Mouse (Mus musculus) intestine, embryonic 15.5 days (tissue): ENCODE measurements at regions not wholly inside any gene's neighbourhood (a gene's known extent, or its start where the extent isn't known, plus 50 kb on each side); places are given as distances from the start of the nearest gene placed in this dataset.

Experiments
- ATAC-seq: fragments of 200-750 bp; cut with Nextera tagmentation; 2 replicates; pipeline ENCODE4 v1.8.0; 2017; ENCODE audit warnings: moderate TSS enrichment, moderate library complexity
- H3K27ac ChIP-seq: fragments of 300-500 bp; sonication (generic); 2 replicates; pipeline ENCODE4 v1.5.1; 2015; ENCODE audit warnings: mild to moderate bottlenecking, inconsistent platforms
- H3K27me3 ChIP-seq: fragments of 300-500 bp; sonication (generic); replicated peaks from 2 replicates; pipeline ENCODE4 v1.6.1; 2015; ENCODE audit warnings: inconsistent platforms
- H3K36me3 ChIP-seq: fragments of 300-500 bp; sonication (generic); 2 replicates; pipeline ENCODE4 v1.6.1; 2015; ENCODE audit warnings: inconsistent platforms
- H3K4me1 ChIP-seq: fragments of 300-500 bp; sonication (generic); replicated peaks from 2 replicates; pipeline ENCODE4 v1.6.1; 2015; ENCODE audit warnings: inconsistent platforms
- H3K4me2 ChIP-seq: fragments of 300-500 bp; sonication (generic); replicated peaks from 2 replicates; pipeline ENCODE4 v1.6.1; 2015; ENCODE audit warnings: mild to moderate bottlenecking, inconsistent platforms
- H3K4me3 ChIP-seq: fragments of 300-500 bp; sonication (generic); replicated peaks from 2 replicates; pipeline ENCODE4 v1.5.1; 2015; ENCODE audit warnings: inconsistent platforms
- H3K9ac ChIP-seq: fragments of 300-500 bp; sonication (generic); 2 replicates; pipeline ENCODE4 v1.6.1; 2015; ENCODE audit warnings: inconsistent platforms
- H3K9me3 ChIP-seq: fragments of 300-500 bp; sonication (generic); 2 replicates; pipeline ENCODE4 v1.6.1; 2016; ENCODE audit warnings: inconsistent platforms
- WGBS: fragments of 180-500 bp; shearing (Covaris S2); methylation state at CpG from one replicate; pipeline ENCODE4 v1.1.7; 2015; 5-methylcytosine and 5-hydroxymethylcytosine counted together

DNA sequence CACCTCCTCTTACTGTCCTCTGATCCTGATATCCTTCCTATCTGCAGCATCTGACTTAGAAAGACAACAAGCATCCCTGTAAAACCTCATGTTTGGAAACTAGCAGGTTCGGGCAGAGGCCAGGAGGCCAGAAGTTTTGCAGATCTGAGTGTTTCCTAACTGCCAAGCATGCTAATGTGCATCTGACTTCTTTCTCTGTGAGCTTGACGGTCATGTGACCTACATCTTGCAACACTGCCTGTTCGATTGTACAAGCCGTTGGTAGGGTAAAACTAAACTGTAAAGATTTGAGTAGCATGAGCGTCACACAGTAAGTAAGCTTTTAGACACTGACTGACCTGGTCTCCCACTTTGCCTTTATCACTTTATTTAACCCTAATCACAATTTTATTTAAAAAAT lies 52.2 kb upstream of the Fam241a start:
- Histone ChIP-seq H3K9me3 (no peaks in the 10 kb centered on the region), H3K4me1 (no peaks in the 10 kb centered on the region), H3K36me3 (no peaks in the 10 kb centered on the region), H3K9ac (no peak overlapping the region), H3K27me3 (no peaks in the 10 kb centered on the region), H3K27ac (no peak overlapping the region), H3K4me2 (no peak overlapping the region), H3K4me3 (no peak overlapping the region)
- no peak for ATAC-seq
- 63% methylated on average over 5 of the region's 5 CpGs for WGBS
